Mouse (Mus musculus): ENCODE data around the gene Dusp11.
"Not testable (repeated sequence)": the region's sequence is repeated elsewhere in the genome, so short reads cannot be mapped to it uniquely, and the experiment has no call there.

The Dusp11 gene

GRCm38 (mm10) chr6:85895061-85895648 is 66.3 kb downstream of the Dusp11 start:
- not testable (repeated sequence) for DNase-seq (ENCODE audit: low spot score in 2 of 2)
